Mouse (Mus musculus): Measurements from ENCODE around the gene Ubald1. TPM values are rescaled to one million over a fixed set of nuclear protein-coding genes. Genes with fewer than 3 reads are reported as not detected.
A peak's percentile ranks its signal among the peaks of the same experiment; 100 is the strongest.

Ubald1 gene
- total and polyA plus RNA-seq, 3 experiments: 9.6 to 53.7 (median 11.6) TPM

- DNase-seq (ENCODE audit: extremely low read depth): peak; percentile 88
- in situ Hi-C loops (cut with MboI; ENCODE audit: low pct_ligation_motif_present, low pct_unique_long_range_greater_than_20kb, low sequenced_read_pairs): no loop called here
- Histone ChIP-seq H3K9me3 (replicated peaks; ENCODE audit: low read length) (no peaks in the 10 kb centered on the region), H3K4me1 (ENCODE audit: control insufficient read depth in 1 of 2, insufficient read depth in 2 of 2) (peaks cover 34 to 59% of the 10 kb centered on the region in 2 experiments), H3K27ac (ENCODE audit: insufficient read depth, low read depth) (peak overlapping the region; percentile 44), H3K4me3 (replicated peaks in 1 of 3; ENCODE audit: low read depth in 2 of 3, low read length in 2 of 3, poor library complexity in 1 of 3) (peak overlapping the region in 1 of 3 experiments; percentile 34), H3K27me3 (replicated peaks) (no peaks in the 10 kb centered on the region), H3K79me2 (replicated peaks; ENCODE audit: control insufficient read depth, extremely low read depth, insufficient read depth, poor library complexity, severe bottlenecking) (no peaks in the 10 kb centered on the region), H3K9ac (ENCODE audit: insufficient read depth, low read depth) (no peak overlapping the region), H3K36me3 (replicated peaks in 1 of 2; ENCODE audit: control insufficient read depth in 1 of 2, insufficient read depth in 1 of 2, low read length in 1 of 2) (peaks cover 15 to 32% of the 10 kb centered on the region in 2 experiments), H3K4me2 (ENCODE audit: insufficient read depth, low read depth, poor library complexity, severe bottlenecking) (no peak overlapping the region)
- TF ChIP-seq HCFC1 (IDR thresholded peaks at IDR 0.05; ENCODE audit: low read depth, low read length) (peak; percentile 37; the same call in 1 of the 2 replicates), MAX (IDR thresholded peaks at IDR 0.05; ENCODE audit: low read length) (0 out of 2 replicates have a peak, but pooled peaks have one; percentile 14), ZC3H11A (IDR thresholded peaks at IDR 0.05; ENCODE audit: low read depth, low read length) (no peak), CHD1 (IDR thresholded peaks at IDR 0.05; ENCODE audit: low read depth, low read length) (no peak), EP300 (IDR thresholded peaks at IDR 0.05; ENCODE audit: low read length) (peak; percentile 47; the same call in 1 of the 2 replicates), ETS1 (conservative IDR thresholded peaks at IDR 0.05; ENCODE audit: low read depth, low read length) (peak; percentile 59; the same call in 1 of the 2 replicates), ELF1 (IDR thresholded peaks at IDR 0.05; ENCODE audit: low read depth, low read length) (peak; percentile 50; the same call in 1 of the 2 replicates), POLR2A (IDR thresholded peaks at IDR 0.05; ENCODE audit: low read depth, low read length) (0 out of 2 replicates have a peak, but pooled peaks have one; percentile 17)
- dilution Hi-C loops (cut with MboI; ENCODE audit: extremely low pct_ligation_motif_present, extremely low pct_unique_long_range_greater_than_20kb, low sequenced_read_pairs): no loop called here
These were observed 33.0 kb upstream of the Ubald1 start for GRCm38 (mm10) chr16:4912907-4913782.

- Histone ChIP-seq H3K79me2 (replicated peaks; ENCODE audit: control insufficient read depth, extremely low read depth, insufficient read depth, poor library complexity, severe bottlenecking) (no peaks in the 10 kb centered on the region), H3K4me2 (ENCODE audit: insufficient read depth, low read depth, poor library complexity, severe bottlenecking) (no peak overlapping the region), H3K9me3 (replicated peaks; ENCODE audit: low read length) (no peaks in the 10 kb centered on the region), H3K9ac (ENCODE audit: insufficient read depth, low read depth) (no peak overlapping the region), H3K27me3 (replicated peaks) (no peaks in the 10 kb centered on the region), H3K4me3 (replicated peaks in 1 of 3; ENCODE audit: low read depth in 2 of 3, low read length in 2 of 3, poor library complexity in 1 of 3) (no peak overlapping the region), H3K4me1 (ENCODE audit: control insufficient read depth in 1 of 2, insufficient read depth in 2 of 2) (peaks cover 39 to 65% of the 10 kb centered on the region in 2 experiments), H3K36me3 (replicated peaks in 1 of 2; ENCODE audit: control insufficient read depth in 1 of 2, insufficient read depth in 1 of 2, low read length in 1 of 2) (peaks cover 15 to 32% of the 10 kb centered on the region in 2 experiments), H3K27ac (ENCODE audit: insufficient read depth, low read depth) (peak overlapping the region; percentile 44)
- in situ Hi-C loops (cut with MboI; ENCODE audit: low pct_ligation_motif_present, low pct_unique_long_range_greater_than_20kb, low sequenced_read_pairs): no loop called here
- DNase-seq (ENCODE audit: extremely low read depth): no peak
- dilution Hi-C loops (cut with MboI; ENCODE audit: extremely low pct_ligation_motif_present, extremely low pct_unique_long_range_greater_than_20kb, low sequenced_read_pairs): no loop called here
- no peak for TF ChIP-seq POLR2A (IDR thresholded peaks at IDR 0.05; ENCODE audit: low read depth, low read length)
- TF ChIP-seq MXI1 (IDR thresholded peaks at IDR 0.05; ENCODE audit: low read depth, low read length): no peak
- TF ChIP-seq MEF2A (IDR thresholded peaks at IDR 0.05; ENCODE audit: borderline replicate concordance, low read depth, low read length): no peak
- no peak for TF ChIP-seq MAFK (IDR thresholded peaks at IDR 0.05; ENCODE audit: insufficient replicate concordance, low read length)
- TF ChIP-seq E2F4 (IDR thresholded peaks at IDR 0.05; ENCODE audit: insufficient replicate concordance, low read depth, low read length): no peak
- no peak for TF ChIP-seq JUND (conservative IDR thresholded peaks at IDR 0.05; ENCODE audit: low read depth, low read length)
- no peak for TF ChIP-seq NELFE (IDR thresholded peaks at IDR 0.05; ENCODE audit: low read depth, low read length)
- TF ChIP-seq RCOR1 (conservative IDR thresholded peaks at IDR 0.05; ENCODE audit: low read depth, low read length): no peak
- no peak for TF ChIP-seq TCF12 (IDR thresholded peaks at IDR 0.05; ENCODE audit: low read depth, low read length)
- TF ChIP-seq PAX5 (IDR thresholded peaks at IDR 0.05; ENCODE audit: low read length): no peak
- TF ChIP-seq MAX (IDR thresholded peaks at IDR 0.05; ENCODE audit: low read length): no peak
- no peak for TF ChIP-seq ZC3H11A (IDR thresholded peaks at IDR 0.05; ENCODE audit: low read depth, low read length)
- TF ChIP-seq HCFC1 (IDR thresholded peaks at IDR 0.05; ENCODE audit: low read depth, low read length): no peak
- TF ChIP-seq BHLHE40 (IDR thresholded peaks at IDR 0.05; ENCODE audit: low read depth, low read length): no peak
- no peak for TF ChIP-seq ETS1 (conservative IDR thresholded peaks at IDR 0.05; ENCODE audit: low read depth, low read length)
- no peak for TF ChIP-seq USF2 (conservative IDR thresholded peaks at IDR 0.05; ENCODE audit: low read depth, low read length)
- TF ChIP-seq CTCF (conservative IDR thresholded peaks at IDR 0.05 in 1 of 2, IDR thresholded peaks at IDR 0.05 in 1 of 2; ENCODE audit: low read depth in 2 of 2, low read length in 2 of 2): no peak
These were observed 32.0 kb upstream of the Ubald1 start for GRCm38 (mm10) chr16:4912074-4912648.
